20 mouse cellular contexts compared by ENCODE assay signal in genomic region chr4:117357104-117357503, GRCm38 (mm10).
DNase-seq lines count a peak whose midpoint lies in the region; ATAC-seq lines count a peak whose summit lies in the region.
"Had no signal": no experiment of that assay in that cellular context is flagged by ENCODE, and none has a peak within 500 bp of the region (broad histone marks: within the 10 kb centered on the region; RNA-seq: fewer than 3 reads in every experiment).

No protein-coding gene starts in this region.

- no peak overlapping the region for H3K4me3 ChIP-seq in limb, embryonic 11.5 days (ENCODE audit: low read depth, low read length)
- no peak overlapping the region for H3K4me3 ChIP-seq in limb, embryonic 10.5 days
- no peak overlapping the region for H3K4me3 ChIP-seq in brown adipose tissue, adult 24 weeks (ENCODE audit: insufficient read depth, low read depth, low read length)
- H3K4me3 ChIP-seq in intestine, embryonic 16.5 days (ENCODE audit: low read length), result no peak overlapping the region
- H3K4me3 ChIP-seq: embryonic facial prominence, embryonic 12.5 days; embryonic facial prominence, embryonic 15.5 days; hindbrain, embryonic 10.5 days; hindbrain, embryonic 13.5 days had no signal

- H3K4me2 ChIP-seq in limb, embryonic 11.5 days (ENCODE audit: low read depth, severe bottlenecking), result no peak overlapping the region
- no peak overlapping the region for H3K4me2 ChIP-seq in intestine, embryonic 16.5 days (ENCODE audit: low read depth, low read length)
- H3K4me2 ChIP-seq: embryonic facial prominence, embryonic 12.5 days; embryonic facial prominence, embryonic 15.5 days; heart, embryonic 11.5 days; hindbrain, embryonic 13.5 days had no signal

- H3K36me3 ChIP-seq in limb, embryonic 11.5 days (ENCODE audit: control insufficient read depth, insufficient read depth, low read length), result no peaks in the 10 kb centered on the region
- no peaks in the 10 kb centered on the region for H3K36me3 ChIP-seq in limb, embryonic 10.5 days
- H3K36me3 ChIP-seq in intestine, embryonic 16.5 days (ENCODE audit: control insufficient read depth, insufficient read depth, low read length), result no peaks in the 10 kb centered on the region
- H3K36me3 ChIP-seq: embryonic facial prominence, embryonic 12.5 days; embryonic facial prominence, embryonic 15.5 days; hindbrain, embryonic 10.5 days; hindbrain, embryonic 13.5 days had no signal

- ATAC-seq in limb, embryonic 11.5 days (ENCODE audit: insufficient number of reproducible peaks, low FRiP score, low TSS enrichment, low read depth), result no peak
- peak; percentile 78 for ATAC-seq in intestine, embryonic 16.5 days
- ATAC-seq: activated CD4-positive, CD25-positive, alpha-beta regulatory T cell, adult 4 months; CD4-positive, CD25-positive, alpha-beta regulatory T cell, adult 4 months; forebrain, embryonic 14.5 days; forebrain, postnatal 0 days; hindbrain, embryonic 16.5 days had no signal

- 0 out of 2 replicates have a peak overlapping the region, but pooled peaks have one; percentile 4 for H3K9ac ChIP-seq in limb, embryonic 11.5 days (ENCODE audit: low read length)
- H3K9ac ChIP-seq in intestine, embryonic 16.5 days (ENCODE audit: low read depth, low read length), result no peak overlapping the region
- H3K9ac ChIP-seq: embryonic facial prominence, embryonic 12.5 days; embryonic facial prominence, embryonic 15.5 days; forebrain, postnatal 0 days; hindbrain, embryonic 13.5 days had no signal

- H3K9me3 ChIP-seq in limb, embryonic 11.5 days (ENCODE audit: control insufficient read depth, low read length), result no peaks in the 10 kb centered on the region
- no peaks in the 10 kb centered on the region for H3K9me3 ChIP-seq in limb, embryonic 10.5 days (replicated peaks)
- no peaks in the 10 kb centered on the region for H3K9me3 ChIP-seq in intestine, embryonic 16.5 days (ENCODE audit: control insufficient read depth, low read length)
- H3K9me3 ChIP-seq: embryonic facial prominence, embryonic 12.5 days; embryonic facial prominence, embryonic 15.5 days; hindbrain, embryonic 10.5 days; hindbrain, embryonic 13.5 days had no signal

- no peaks in the 10 kb centered on the region for H3K27me3 ChIP-seq in limb, embryonic 11.5 days (ENCODE audit: control insufficient read depth, insufficient read depth, low read length)
- peaks cover 76% of the 10 kb centered on the region for H3K27me3 ChIP-seq in limb, embryonic 10.5 days (ENCODE audit: low read depth, poor library complexity, severe bottlenecking)
- H3K27me3 ChIP-seq in intestine, embryonic 16.5 days (replicated peaks; ENCODE audit: control insufficient read depth, insufficient read depth, low read length), result no peaks in the 10 kb centered on the region; the same call in 1 of the 2 replicates
- H3K27me3 ChIP-seq: embryonic facial prominence, embryonic 12.5 days; embryonic facial prominence, embryonic 15.5 days had no signal

- H3K27ac ChIP-seq in limb, embryonic 11.5 days (replicated peaks; ENCODE audit: low read depth, low read length), result no peak overlapping the region
- H3K27ac ChIP-seq in limb, embryonic 10.5 days, result no peak overlapping the region
- peak overlapping the region; percentile 99 for H3K27ac ChIP-seq in brown adipose tissue, adult 24 weeks (replicated peaks; ENCODE audit: low read depth, low read length)
- no peak overlapping the region for H3K27ac ChIP-seq in intestine, embryonic 16.5 days (ENCODE audit: low read length)
- H3K27ac ChIP-seq: embryonic facial prominence, embryonic 12.5 days; hindbrain, embryonic 10.5 days; hindbrain, embryonic 13.5 days had no signal

- no peak for DNase-seq in limb, embryonic 11.5 days (ENCODE audit: low spot score)
- no peak for DNase-seq in limb, embryonic 10.5 days (ENCODE audit: low spot score)
- no peak for DNase-seq in embryo, embryonic 10 days (ENCODE audit: low spot score)
- no peak for DNase-seq in yolk sac, embryonic 10.5 days (ENCODE audit: low spot score)
- DNase-seq: adrenal gland, adult 8-10 months; cerebellum, adult 18-20 months; cerebellum, adult 9-10 months; forebrain, postnatal 0 days; gastrocnemius, postnatal 25 days had no signal

- H3K4me1 ChIP-seq in limb, embryonic 11.5 days (ENCODE audit: control insufficient read depth, insufficient read depth, low read length), result peaks cover 44% of the 10 kb centered on the region
- H3K4me1 ChIP-seq in limb, embryonic 10.5 days, result peaks cover 83% of the 10 kb centered on the region
- peaks cover 65% of the 10 kb centered on the region for H3K4me1 ChIP-seq in brown adipose tissue, adult 24 weeks (ENCODE audit: control insufficient read depth, insufficient read depth, insufficient read length, low read length)
- peaks cover 24% of the 10 kb centered on the region; the same call in 1 of the 2 replicates for H3K4me1 ChIP-seq in intestine, embryonic 16.5 days (ENCODE audit: control insufficient read depth, insufficient read depth, low read length)
- H3K4me1 ChIP-seq: embryonic facial prominence, embryonic 15.5 days had no signal

- 26% methylated on average over 5 of the region's 5 CpGs for WGBS in limb, embryonic 11.5 days
- 29% methylated on average over 5 of the region's 5 CpGs for WGBS in limb, embryonic 10.5 days
- 57% methylated on average over 5 of the region's 5 CpGs for WGBS in intestine, embryonic 16.5 days
